Mouse (Mus musculus): Measurements from ENCODE around the gene Ccser1.

- TF ChIP-seq CTCF (IDR thresholded peaks at IDR 0.05; ENCODE audit: borderline replicate concordance, insufficient read depth, low read depth, low read length): no peak
- TF ChIP-seq POLR2A (IDR thresholded peaks at IDR 0.05; ENCODE audit: borderline replicate concordance, insufficient read depth, low read length): no peak
Observed at GRCm38 (mm10) chr6:61300975-61301374, 120.9 kb downstream of the Ccser1 start.

Measured in cerebellum, adult 2 months (tissue).